Mouse (Mus musculus): ENCODE data around the gene Leng8.

GRCm38 (mm10) chr7:4136404-4136770, 452 bp upstream of the Leng8 start:
- TF ChIP-seq GATA1 (IDR thresholded peaks at IDR 0.05; ENCODE audit: borderline replicate concordance, low read length) (no peak), FLI1 (IDR thresholded peaks at IDR 0.05; ENCODE audit: low read length) (no peak)

Measured in megakaryocyte, embryonic 14.5 days (primary cell).